Mouse (Mus musculus): ENCODE data around the gene Ppdpf. TPM values are rescaled to one million over a fixed set of nuclear protein-coding genes. Genes with fewer than 3 reads are reported as not detected.
A peak's percentile ranks its signal among the peaks of the same experiment; 100 is the strongest.

The Ppdpf gene
- polyA plus RNA-seq, 1 experiment: 174 TPM

DNA sequence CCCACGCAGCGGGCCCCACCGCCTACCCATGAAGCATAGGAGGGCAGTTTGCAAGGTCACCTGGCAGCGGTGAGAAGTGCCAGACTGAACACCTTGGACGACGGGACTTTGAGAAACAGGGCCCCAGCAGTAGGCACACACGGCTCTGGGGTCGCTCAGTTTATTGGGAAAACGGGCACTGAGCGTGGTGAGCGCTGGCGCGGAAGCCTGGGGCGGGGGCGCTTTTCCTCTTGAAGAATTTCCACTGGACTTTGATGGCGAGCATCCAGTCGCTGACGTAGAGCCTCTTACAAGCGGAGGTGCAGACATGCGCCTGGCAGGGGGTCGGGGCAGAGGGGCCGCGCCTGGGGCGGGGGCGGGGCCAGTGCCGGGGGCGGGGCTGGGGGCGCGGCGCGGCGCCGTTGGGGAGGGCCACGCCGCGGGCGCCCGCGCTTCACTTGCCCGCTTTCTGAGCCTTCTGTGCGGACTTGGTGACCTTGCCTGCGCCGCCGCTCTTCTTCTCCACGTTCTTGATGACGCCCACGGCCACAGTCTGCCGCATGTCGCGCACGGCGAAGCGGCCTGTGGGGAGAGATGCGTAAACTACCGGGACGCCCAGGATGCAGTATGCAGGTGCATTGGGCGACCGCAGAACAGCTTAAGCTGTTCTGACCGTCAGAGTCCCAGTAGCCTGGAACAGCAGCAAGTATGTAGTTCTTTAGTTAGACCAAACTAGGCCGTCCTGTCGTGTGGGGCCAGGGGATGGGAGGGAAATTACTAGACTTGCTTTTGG lies 39.3 kb upstream of the Ppdpf start:
- TF ChIP-seq CTCF (IDR thresholded peaks at IDR 0.05; ENCODE audit: extremely low read depth, insufficient read length, insufficient replicate concordance, low read depth, low read length): no peak
- Histone ChIP-seq H3K27ac (ENCODE audit: insufficient read depth, low read depth, low read length) (no peak overlapping the region), H3K4me1 (ENCODE audit: control insufficient read depth, insufficient read depth, insufficient read length, low read length) (peaks cover 4% of the 10 kb centered on the region; the same call in 1 of the 2 replicates), H3K27me3 (ENCODE audit: control insufficient read depth, insufficient read depth, low read length) (peaks cover 13% of the 10 kb centered on the region), H3K4me3 (ENCODE audit: low read depth, low read length) (peak overlapping the region; percentile 49), H3K36me3 (ENCODE audit: control insufficient read depth, insufficient read depth, low read length) (no peaks in the 10 kb centered on the region)
- WGBS: 1% methylated on average over 53 of the region's 61 CpGs

DNA sequence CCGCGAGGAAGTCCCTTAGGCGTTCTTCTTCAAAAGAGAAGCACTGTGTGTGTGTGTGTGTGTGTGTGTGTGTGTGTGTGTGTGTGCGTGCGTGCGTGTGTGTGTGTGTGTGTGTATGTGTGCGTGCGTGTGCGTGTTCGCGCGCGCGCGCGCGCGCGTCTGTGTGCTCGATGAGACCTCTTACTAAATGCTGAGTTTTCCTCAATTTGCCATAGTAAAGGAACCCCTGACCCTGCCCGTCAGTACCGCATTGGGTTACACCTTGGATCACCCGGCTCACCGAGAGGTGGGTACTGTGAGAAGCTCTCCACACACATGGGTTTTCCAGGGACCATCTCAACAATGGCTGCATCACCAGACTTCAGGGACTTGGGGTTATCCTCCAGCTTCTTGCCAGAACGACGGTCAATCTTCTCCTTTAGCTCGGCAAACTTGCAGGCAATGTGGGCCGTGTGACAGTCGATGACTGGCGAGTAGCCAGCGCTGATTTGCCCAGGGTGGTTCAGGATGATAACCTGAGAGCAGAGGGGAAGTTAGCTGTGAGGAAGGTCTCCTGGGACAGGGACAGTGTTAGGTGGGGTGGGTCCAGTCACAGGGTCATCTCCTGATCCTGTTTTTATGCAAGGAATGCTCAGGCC lies 38.6 kb upstream of the Ppdpf start:
- WGBS: 9% methylated on average over 31 of the region's 31 CpGs
- Histone ChIP-seq H3K27me3 (ENCODE audit: control insufficient read depth, insufficient read depth, low read length) (peaks cover 13% of the 10 kb centered on the region), H3K4me1 (ENCODE audit: control insufficient read depth, insufficient read depth, insufficient read length, low read length) (peaks cover 4% of the 10 kb centered on the region; the same call in 1 of the 2 replicates), H3K4me3 (ENCODE audit: low read depth, low read length) (peak overlapping the region; percentile 49; the same call in 1 of the 2 replicates), H3K27ac (ENCODE audit: insufficient read depth, low read depth, low read length) (no peak overlapping the region), H3K36me3 (ENCODE audit: control insufficient read depth, insufficient read depth, low read length) (no peaks in the 10 kb centered on the region)
- TF ChIP-seq CTCF (IDR thresholded peaks at IDR 0.05; ENCODE audit: extremely low read depth, insufficient read length, insufficient replicate concordance, low read depth, low read length) (no peak), POLR2A (IDR thresholded peaks at IDR 0.05; ENCODE audit: low read depth, low read length) (no peak)

DNA sequence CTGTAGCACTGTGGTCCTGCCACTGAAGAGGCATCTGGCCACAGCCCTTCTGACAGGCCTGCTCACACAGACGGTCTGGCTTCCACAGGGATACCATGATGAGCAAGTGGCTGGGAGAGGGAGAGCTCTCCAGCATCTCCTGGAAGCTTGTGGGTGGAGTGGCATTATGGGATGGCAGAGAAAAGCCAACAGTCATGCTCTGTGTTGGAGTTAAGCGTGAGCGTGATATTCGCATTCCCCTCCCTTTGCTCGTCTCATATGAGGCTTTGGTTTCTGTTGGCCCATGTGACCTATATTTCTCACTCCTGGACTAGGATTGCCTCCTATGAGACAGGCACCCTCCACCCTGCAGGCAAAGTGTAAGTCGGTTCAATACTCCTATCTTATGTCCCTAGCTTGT lies 36.8 kb upstream of the Ppdpf start:
- TF ChIP-seq CTCF (IDR thresholded peaks at IDR 0.05; ENCODE audit: extremely low read depth, insufficient read length, insufficient replicate concordance, low read depth, low read length): no peak
- TF ChIP-seq POLR2A (IDR thresholded peaks at IDR 0.05; ENCODE audit: low read depth, low read length): no peak
- Histone ChIP-seq H3K36me3 (ENCODE audit: control insufficient read depth, insufficient read depth, low read length) (no peaks in the 10 kb centered on the region), H3K27me3 (ENCODE audit: control insufficient read depth, insufficient read depth, low read length) (peaks cover 13% of the 10 kb centered on the region), H3K27ac (ENCODE audit: insufficient read depth, low read depth, low read length) (no peak overlapping the region), H3K4me1 (ENCODE audit: control insufficient read depth, insufficient read depth, insufficient read length, low read length) (peaks cover 4% of the 10 kb centered on the region; the same call in 1 of the 2 replicates), H3K4me3 (ENCODE audit: low read depth, low read length) (no peak overlapping the region)
- WGBS: 69% methylated on average over 6 of the region's 6 CpGs

DNA sequence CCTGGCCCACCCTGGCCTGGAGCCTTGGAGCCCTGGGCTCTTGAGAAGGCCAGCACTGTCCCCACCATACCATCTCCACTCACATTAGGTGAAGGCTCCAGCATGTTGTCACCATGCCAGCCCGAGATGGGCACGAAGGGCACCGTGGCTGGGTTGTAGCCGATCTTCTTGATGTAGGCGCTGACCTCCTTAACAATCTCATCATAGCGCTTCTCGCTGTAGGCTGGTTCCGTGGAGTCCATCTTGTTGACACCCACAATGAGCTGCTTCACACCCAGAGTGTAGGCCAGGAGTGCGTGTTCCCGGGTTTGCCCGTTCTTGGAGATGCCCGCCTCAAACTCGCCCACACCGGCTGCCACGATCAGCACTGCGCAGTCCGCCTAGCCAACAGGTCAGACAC lies 34.3 kb upstream of the Ppdpf start:
- peaks cover 19% of the 10 kb centered on the region for H3K27me3 ChIP-seq (ENCODE audit: control insufficient read depth, insufficient read depth, low read length)
- 89% methylated on average over 17 of the region's 17 CpGs for WGBS

DNA sequence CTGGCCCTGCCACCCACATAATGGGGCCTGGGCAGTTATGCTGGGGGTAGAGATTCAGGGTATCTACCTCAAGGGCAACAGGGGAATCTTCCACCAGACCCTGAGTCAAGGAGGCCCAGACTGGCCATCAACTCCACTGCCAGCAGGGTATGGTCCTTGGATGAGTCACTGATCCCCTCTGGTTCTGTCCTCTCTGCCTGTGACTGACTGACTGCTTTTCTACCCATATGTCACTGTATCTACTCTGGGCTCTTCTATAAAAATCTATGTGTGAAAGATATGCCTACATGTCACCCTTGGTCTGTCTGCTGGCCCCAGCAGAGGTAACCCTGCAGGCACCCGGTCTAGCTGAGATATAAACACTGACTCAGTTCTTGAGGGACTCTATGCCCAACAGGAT lies 33.9 kb upstream of the Ppdpf start:
- H3K4me1 ChIP-seq (ENCODE audit: control insufficient read depth, insufficient read depth, insufficient read length, low read length): peaks cover 3% of the 10 kb centered on the region; the same call in 1 of the 2 replicates
- H3K27ac ChIP-seq (ENCODE audit: insufficient read depth, low read depth, low read length): no peak overlapping the region
- H3K4me3 ChIP-seq (ENCODE audit: low read depth, low read length): no peak overlapping the region
- TF ChIP-seq CTCF (IDR thresholded peaks at IDR 0.05; ENCODE audit: extremely low read depth, insufficient read length, insufficient replicate concordance, low read depth, low read length) (no peak), POLR2A (IDR thresholded peaks at IDR 0.05; ENCODE audit: low read depth, low read length) (no peak)
- 70% methylated on average over 1 of the region's 1 CpGs for WGBS
- peaks cover 15% of the 10 kb centered on the region for H3K27me3 ChIP-seq (ENCODE audit: control insufficient read depth, insufficient read depth, low read length)
- no peaks in the 10 kb centered on the region for H3K36me3 ChIP-seq (ENCODE audit: control insufficient read depth, insufficient read depth, low read length)

More for the DNA sequence above, 34.3 kb upstream of the Ppdpf start:
- Histone ChIP-seq H3K36me3 (ENCODE audit: control insufficient read depth, insufficient read depth, low read length) (no peaks in the 10 kb centered on the region), H3K4me3 (ENCODE audit: low read depth, low read length) (no peak overlapping the region), H3K27ac (ENCODE audit: insufficient read depth, low read depth, low read length) (no peak overlapping the region), H3K4me1 (ENCODE audit: control insufficient read depth, insufficient read depth, insufficient read length, low read length) (peaks cover 4% of the 10 kb centered on the region; the same call in 1 of the 2 replicates)
- TF ChIP-seq POLR2A (IDR thresholded peaks at IDR 0.05; ENCODE audit: low read depth, low read length) (no peak), CTCF (IDR thresholded peaks at IDR 0.05; ENCODE audit: extremely low read depth, insufficient read length, insufficient replicate concordance, low read depth, low read length) (no peak)

DNA sequence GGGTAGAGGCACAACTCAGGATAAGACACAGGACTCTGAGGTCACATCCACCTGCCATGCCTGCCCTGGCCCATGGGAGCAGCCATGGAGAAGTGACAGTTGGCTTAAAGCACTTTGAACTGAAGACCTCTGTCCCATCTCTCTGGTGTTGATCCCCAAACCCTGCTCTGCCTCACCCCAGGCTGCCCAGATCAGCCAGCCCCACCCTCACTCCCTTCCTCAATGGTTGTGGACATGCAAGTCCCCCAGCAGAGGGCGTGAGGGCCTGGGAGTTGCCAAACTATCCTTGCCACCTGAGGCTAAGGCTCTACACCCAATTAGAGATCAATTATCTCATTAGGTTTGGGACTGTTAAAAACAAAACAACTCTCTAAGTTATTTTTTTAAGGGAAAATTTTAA lies 33.2 kb upstream of the Ppdpf start:
- H3K27ac ChIP-seq (ENCODE audit: insufficient read depth, low read depth, low read length): no peak overlapping the region
- H3K4me3 ChIP-seq (ENCODE audit: low read depth, low read length): no peak overlapping the region
- H3K27me3 ChIP-seq (ENCODE audit: control insufficient read depth, insufficient read depth, low read length): peaks cover 15% of the 10 kb centered on the region
- WGBS: 3% methylated on average over 1 of the region's 1 CpGs
- H3K4me1 ChIP-seq (ENCODE audit: control insufficient read depth, insufficient read depth, insufficient read length, low read length): no peaks in the 10 kb centered on the region
- TF ChIP-seq POLR2A (IDR thresholded peaks at IDR 0.05; ENCODE audit: low read depth, low read length) (no peak), CTCF (IDR thresholded peaks at IDR 0.05; ENCODE audit: extremely low read depth, insufficient read length, insufficient replicate concordance, low read depth, low read length) (no peak)
- no peaks in the 10 kb centered on the region for H3K36me3 ChIP-seq (ENCODE audit: control insufficient read depth, insufficient read depth, low read length)

DNA sequence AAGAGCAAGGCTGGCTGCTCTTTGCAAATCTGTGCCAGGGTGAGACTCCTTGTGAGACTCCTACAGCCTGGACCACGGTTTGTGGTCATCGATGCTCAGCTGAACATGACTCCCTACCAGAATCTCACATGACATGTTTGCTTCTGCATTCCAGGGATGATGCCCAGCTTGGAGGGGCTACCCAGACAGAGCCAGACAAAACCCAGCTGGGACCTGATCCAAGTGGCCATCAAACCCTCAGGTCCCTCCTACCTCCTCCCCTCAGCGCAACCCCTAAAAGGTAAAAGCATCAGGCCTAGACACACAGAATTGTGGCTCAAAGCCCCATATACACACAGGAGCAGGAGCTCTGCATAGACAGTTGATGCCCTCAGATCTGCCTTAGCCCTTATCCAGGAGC lies 32.7 kb upstream of the Ppdpf start:
- no peaks in the 10 kb centered on the region for H3K36me3 ChIP-seq (ENCODE audit: control insufficient read depth, insufficient read depth, low read length)
- no peak for TF ChIP-seq POLR2A (IDR thresholded peaks at IDR 0.05; ENCODE audit: low read depth, low read length)
- no peak for TF ChIP-seq CTCF (IDR thresholded peaks at IDR 0.05; ENCODE audit: extremely low read depth, insufficient read length, insufficient replicate concordance, low read depth, low read length)
- WGBS: 81% methylated on average over 3 of the region's 3 CpGs
- H3K4me1 ChIP-seq (ENCODE audit: control insufficient read depth, insufficient read depth, insufficient read length, low read length): no peaks in the 10 kb centered on the region
- H3K27me3 ChIP-seq (ENCODE audit: control insufficient read depth, insufficient read depth, low read length): peaks cover 15% of the 10 kb centered on the region
- H3K4me3 ChIP-seq (ENCODE audit: low read depth, low read length): no peak overlapping the region
- no peak overlapping the region for H3K27ac ChIP-seq (ENCODE audit: insufficient read depth, low read depth, low read length)

All from small intestine, adult 2 months (tissue).